In the genomic region with DNA sequence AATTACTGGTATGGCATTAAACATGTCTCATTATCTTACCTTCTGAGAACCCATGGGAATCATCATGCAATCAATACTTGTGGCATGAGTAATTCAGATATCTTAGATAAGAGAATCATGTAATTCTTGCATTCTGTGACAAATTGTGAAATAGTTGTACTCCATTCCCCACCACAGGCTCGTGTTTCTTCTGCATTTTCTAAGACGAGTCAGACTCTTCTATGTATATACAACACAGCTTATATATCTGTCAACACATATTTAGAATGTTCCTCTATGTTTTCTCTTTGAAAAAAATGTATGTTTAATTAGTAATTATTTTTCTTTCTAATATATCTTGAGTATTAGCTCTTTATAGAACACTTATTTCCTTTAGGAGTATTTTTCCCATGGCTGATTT, we compare ENCODE assay signal across 24 mouse cellular contexts.
"Had no signal": no experiment of that assay in that cellular context is flagged by ENCODE, and none has a peak within 500 bp of the region (broad histone marks: within the 10 kb centered on the region; RNA-seq: fewer than 3 reads in every experiment).

No protein-coding gene starts in this region.

- H3K27me3 ChIP-seq: heart, embryonic 12.5 days; hindbrain, embryonic 12.5 days; intestine, embryonic 15.5 days; limb, embryonic 12.5 days had no signal

- H3K9me3 ChIP-seq: heart, embryonic 10.5 days; heart, embryonic 12.5 days; hindbrain, embryonic 10.5 days; hindbrain, embryonic 12.5 days; intestine, embryonic 15.5 days; limb, embryonic 10.5 days; limb, embryonic 12.5 days had no signal

- H3K4me1 ChIP-seq: heart, embryonic 10.5 days; heart, embryonic 12.5 days; hindbrain, embryonic 10.5 days; hindbrain, embryonic 12.5 days; intestine, embryonic 15.5 days; limb, embryonic 10.5 days; limb, embryonic 12.5 days had no signal

- H3K4me2 ChIP-seq: heart, embryonic 12.5 days; hindbrain, embryonic 12.5 days; hindbrain, embryonic 14.5 days; intestine, embryonic 15.5 days; limb, embryonic 12.5 days had no signal

- H3K9ac ChIP-seq: heart, embryonic 12.5 days; hindbrain, embryonic 12.5 days; hindbrain, embryonic 14.5 days; intestine, embryonic 15.5 days; limb, embryonic 12.5 days had no signal

- H3K27ac ChIP-seq: heart, embryonic 10.5 days; hindbrain, embryonic 10.5 days; hindbrain, embryonic 12.5 days; hindbrain, embryonic 14.5 days; intestine, embryonic 15.5 days; layer of hippocampus, adult 2 months; left cerebral cortex, adult 2 months; limb, embryonic 10.5 days; limb, embryonic 12.5 days had no signal

- H3K36me3 ChIP-seq: heart, embryonic 10.5 days; heart, embryonic 12.5 days; hindbrain, embryonic 10.5 days; hindbrain, embryonic 12.5 days; intestine, embryonic 15.5 days; limb, embryonic 10.5 days; limb, embryonic 12.5 days had no signal

- DNase-seq: gastrocnemius, postnatal 14 days; gastrocnemius, postnatal 36 days; heart, adult 11 months; heart, postnatal 10 days; heart, postnatal 4 days; kidney, adult 18-20 months; kidney, adult 8-10 months; kidney, postnatal 10 days; kidney, postnatal 25 days; kidney, postnatal 4 days; liver had no signal

- H3K4me3 ChIP-seq: heart, embryonic 10.5 days; heart, embryonic 12.5 days; hindbrain, embryonic 10.5 days; hindbrain, embryonic 12.5 days; intestine, embryonic 15.5 days; layer of hippocampus, adult 2 months; left cerebral cortex, adult 2 months; limb, embryonic 10.5 days; limb, embryonic 12.5 days had no signal

- ATAC-seq: hindbrain, embryonic 16.5 days; inflammation-experienced regulatory T-cells, adult 6 months; intestine, embryonic 15.5 days; intestine, postnatal 0 days had no signal
